Comparison of ENCODE assay signal across 20 mouse cellular contexts in genomic region chr14:78343007-78343406, GRCm38 (mm10). TPM values are rescaled to one million over a fixed set of nuclear protein-coding genes. Genes with fewer than 3 reads are reported as not detected.
"Had no signal": no experiment of that assay in that cellular context is flagged by ENCODE, and none has a peak within 500 bp of the region (broad histone marks: within the 10 kb centered on the region; RNA-seq: fewer than 3 reads in every experiment).

No protein-coding gene starts in this region.

- H3K4me3 ChIP-seq: left cerebral cortex, adult 2 months; limb, embryonic 12.5 days; limb, embryonic 15.5 days; midbrain, embryonic 13.5 days had no signal

- H3K27ac ChIP-seq: left cerebral cortex, adult 2 months; limb, embryonic 12.5 days; limb, embryonic 15.5 days; liver, embryonic 14.5 days; macrophage; midbrain, embryonic 13.5 days; stomach, postnatal 0 days had no signal

- DNase-seq: kidney, adult 2 months; kidney, postnatal 10 days; kidney, postnatal 36 days; layer of hippocampus, postnatal 36 days; left cerebral cortex, postnatal 4 days; liver, postnatal 0 days; lung, embryonic 14.5 days; thymus, adult 2 months; thymus, postnatal 14 days; thymus, postnatal 4 days had no signal

- H3K36me3 ChIP-seq: limb, embryonic 12.5 days; limb, embryonic 15.5 days; midbrain, embryonic 13.5 days had no signal

- H3K9me3 ChIP-seq: limb, embryonic 12.5 days; limb, embryonic 15.5 days; midbrain, embryonic 13.5 days had no signal

- H3K4me2 ChIP-seq: limb, embryonic 12.5 days; limb, embryonic 15.5 days; liver, embryonic 11.5 days; lung, embryonic 14.5 days; midbrain, embryonic 13.5 days had no signal

- ATAC-seq: liver, postnatal 0 days; lung, postnatal 0 days; midbrain, embryonic 13.5 days; midbrain, embryonic 16.5 days had no signal

- H3K27me3 ChIP-seq: limb, embryonic 12.5 days; limb, embryonic 15.5 days; midbrain, embryonic 13.5 days had no signal

- H3K9ac ChIP-seq: limb, embryonic 12.5 days; limb, embryonic 15.5 days; liver, embryonic 14.5 days; liver, postnatal 0 days; lung, embryonic 14.5 days; midbrain, embryonic 13.5 days had no signal

- H3K4me1 ChIP-seq: limb, embryonic 12.5 days; limb, embryonic 15.5 days; midbrain, embryonic 13.5 days had no signal

RNA-seq across cellular contexts. Expression of gene Tnfsf11, which starts 35.2 kb away (rescaled TPM):
- polyA plus RNA-seq: limb, embryonic 12.5 days; liver, postnatal 0 days; macrophage; midbrain, embryonic 16.5 days; stomach, postnatal 0 days had no signal
